Mouse (Mus musculus) c-Kit-positive CD71-positive TER-119-negative erythroid progenitor cells, embryonic 14.5 days (primary cell): ENCODE data around the gene Tiam1.

Source experiments
- DNase-seq: peaks from one replicate; pipeline ENCODE4 v3.0.0-alpha.2; 2013; ENCODE audit warnings: low read depth

The Tiam1 gene

DNA sequence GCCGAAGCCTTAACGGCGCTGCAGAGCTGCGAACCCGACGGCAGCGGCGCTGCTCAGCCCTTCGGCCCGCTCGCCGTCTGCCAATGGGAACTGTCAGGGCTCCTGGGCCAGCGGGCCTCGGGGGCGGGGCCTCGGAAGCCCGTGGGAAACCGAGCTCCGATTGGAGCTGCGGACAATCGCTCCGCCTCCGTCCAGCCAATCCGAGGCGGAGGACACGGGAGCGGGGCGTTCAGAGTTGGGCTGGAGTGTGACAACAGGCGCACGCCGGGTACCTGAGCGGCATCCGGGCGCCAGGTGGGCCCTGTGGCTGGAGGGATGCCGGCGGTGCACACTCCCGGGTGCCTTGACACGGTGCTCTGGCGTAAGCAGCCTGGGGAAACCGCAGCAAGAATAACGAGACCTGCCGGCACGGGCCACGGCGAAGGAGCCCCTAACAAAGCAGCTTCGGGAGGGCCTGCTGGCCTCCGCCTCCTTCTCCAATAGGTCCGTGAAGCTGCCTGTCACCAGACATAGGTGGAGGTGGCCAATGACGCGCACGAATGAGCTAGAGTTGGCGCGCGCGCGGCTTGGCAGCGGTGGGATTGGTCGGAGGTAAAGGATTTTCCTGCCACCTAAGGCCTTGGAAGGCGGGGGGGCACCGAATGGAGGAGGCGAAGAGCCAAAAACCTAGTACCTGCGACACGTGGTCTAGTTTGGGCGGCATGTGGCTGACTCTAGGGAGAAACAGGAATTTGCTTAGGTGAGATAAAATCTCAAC lies at the start of gene Tiam1:
Gene Tiam1 (minus strand): TSS at position 10 of the 757 bp plus-strand sequence.
- peak; percentile 96 for DNase-seq

GRCm38 (mm10) chr16:90191289-90191688 lies 47.7 kb upstream of the Tiam1 start:
- no peak for DNase-seq

- peak; percentile 72 for DNase-seq
Measured at GRCm38 (mm10) chr16:90187453-90187852, 43.9 kb upstream of the Tiam1 start.

- DNase-seq, result peak; percentile 79
Measured at GRCm38 (mm10) chr16:90185928-90186588, 42.5 kb upstream of the Tiam1 start.

DNA sequence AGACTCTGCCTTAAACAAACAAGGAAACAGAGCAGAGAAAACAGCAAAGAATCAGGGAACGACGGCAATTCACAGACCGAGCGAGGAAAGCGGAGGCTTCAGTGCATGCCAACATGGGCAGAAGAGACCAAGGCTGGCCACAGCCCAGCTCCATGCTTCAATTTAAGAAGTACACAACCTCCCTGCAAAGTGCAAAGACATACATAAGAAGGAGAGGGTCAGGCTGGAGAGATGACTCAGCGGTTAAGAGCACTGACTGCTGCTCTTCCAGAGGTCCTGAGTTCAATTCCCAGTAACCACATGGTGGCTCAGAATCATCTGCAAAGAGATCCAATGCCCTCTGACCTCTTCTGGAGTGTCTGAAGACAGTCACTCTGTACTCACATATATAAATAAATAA lies 40.6 kb upstream of the Tiam1 start:
- DNase-seq, result no peak

DNA sequence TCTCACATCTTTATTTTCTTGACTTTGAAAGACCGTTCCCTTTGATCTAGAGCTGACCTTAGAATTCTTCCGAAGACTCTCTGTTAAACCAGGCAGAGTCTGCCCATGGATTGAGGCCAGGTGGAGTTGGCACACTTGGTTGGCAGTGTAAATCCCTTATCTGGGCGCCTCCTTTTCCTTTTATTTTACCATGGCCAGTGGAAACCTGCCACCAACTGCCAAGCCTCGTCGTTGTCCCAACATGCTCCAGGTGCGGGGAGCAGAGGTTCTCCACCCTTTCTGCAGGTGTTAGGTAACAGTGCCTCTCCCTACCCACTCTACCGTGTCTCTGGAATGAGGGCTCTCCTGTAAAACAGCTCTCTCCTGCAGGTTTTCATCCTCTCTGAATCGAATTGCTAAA lies 38.1 kb upstream of the Tiam1 start:
- DNase-seq, result no peak

DNA sequence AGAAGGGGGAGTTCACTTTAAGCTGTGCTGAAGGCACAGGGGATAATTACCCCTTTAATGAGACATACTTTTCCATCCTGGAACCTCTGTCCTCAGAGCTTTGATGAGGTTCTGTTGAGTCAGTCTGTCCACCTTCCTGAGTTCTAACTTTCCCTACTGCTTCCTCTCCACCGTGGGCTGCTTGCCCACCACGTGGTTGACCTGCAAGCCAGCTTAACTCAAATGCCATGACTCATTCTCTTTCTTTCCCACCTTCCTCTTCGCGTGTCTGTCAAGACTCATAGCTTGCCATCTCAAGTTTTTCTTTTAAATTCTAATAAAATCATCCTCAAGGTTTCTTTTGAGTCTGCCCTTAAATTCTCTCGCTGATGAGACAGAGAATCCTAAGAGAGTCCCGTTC lies 37.4 kb upstream of the Tiam1 start:
- no peak for DNase-seq

DNA sequence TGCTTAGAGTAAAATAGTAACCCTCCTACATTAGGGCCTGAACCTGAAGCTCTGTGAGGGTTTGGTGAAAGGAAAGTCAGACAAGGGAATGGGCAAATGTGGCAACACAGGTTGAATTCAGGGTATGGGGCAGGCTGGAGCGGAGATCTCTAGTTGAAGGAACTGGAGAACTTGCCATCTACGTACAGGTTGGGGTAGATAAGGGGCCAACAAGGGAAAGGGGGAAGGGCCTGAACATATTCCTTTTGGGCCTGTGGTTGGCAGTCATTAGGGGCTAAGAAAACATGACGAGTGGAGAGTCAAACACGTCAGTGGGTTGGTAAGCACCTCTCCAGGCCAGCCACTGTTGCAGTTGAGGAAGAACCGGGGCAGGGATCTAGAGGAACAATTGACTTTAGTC lies 36.3 kb upstream of the Tiam1 start:
- no peak for DNase-seq

DNA sequence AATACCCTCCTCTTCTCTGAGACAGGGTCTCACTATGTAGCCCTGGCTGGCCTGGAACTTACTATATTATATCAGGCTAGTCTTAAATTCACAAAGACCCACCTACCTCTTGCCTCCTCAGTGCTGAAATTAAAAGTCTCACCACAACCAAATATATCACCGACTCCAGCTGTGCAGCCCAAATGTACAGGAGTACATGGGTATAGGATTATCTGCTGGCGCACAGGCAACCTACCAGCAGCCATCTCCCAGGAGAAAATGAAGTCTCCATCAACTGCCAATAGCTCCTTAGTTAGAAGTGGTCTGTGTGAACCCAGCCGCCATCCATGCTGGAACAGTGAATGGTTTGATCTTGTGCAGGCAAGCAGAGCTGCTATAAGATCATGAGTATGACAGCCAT lies 34.8 kb upstream of the Tiam1 start:
- DNase-seq, result no peak

GRCm38 (mm10) chr16:90177425-90177824 lies 33.9 kb upstream of the Tiam1 start:
- DNase-seq, result no peak

DNA sequence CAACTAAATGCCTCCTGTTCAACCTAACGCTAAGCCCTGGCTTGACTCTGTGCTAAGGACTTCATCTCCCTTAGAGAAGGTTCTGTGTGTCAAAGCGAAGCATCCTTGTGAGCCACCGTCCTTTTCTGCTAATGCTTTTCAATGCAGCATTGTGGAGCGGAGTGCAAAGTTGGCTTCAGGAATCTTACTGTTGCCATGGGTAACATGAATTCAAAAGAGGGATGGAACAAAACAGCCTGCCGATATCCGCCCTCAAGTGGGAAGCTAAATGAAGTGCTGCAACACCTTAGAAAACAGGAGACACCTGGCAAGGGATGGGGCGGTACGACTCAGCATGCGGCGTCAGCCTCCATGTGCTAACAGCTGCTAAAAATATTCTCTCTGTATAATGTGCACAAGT lies 32.9 kb upstream of the Tiam1 start:
- DNase-seq, result no peak

GRCm38 (mm10) chr16:90171416-90171815 lies 27.8 kb upstream of the Tiam1 start:
- DNase-seq, result no peak

GRCm38 (mm10) chr16:90170676-90171075 lies 27.1 kb upstream of the Tiam1 start:
- no peak for DNase-seq

- DNase-seq, result no peak
Measured at GRCm38 (mm10) chr16:90169863-90170630, 26.5 kb upstream of the Tiam1 start.

DNA sequence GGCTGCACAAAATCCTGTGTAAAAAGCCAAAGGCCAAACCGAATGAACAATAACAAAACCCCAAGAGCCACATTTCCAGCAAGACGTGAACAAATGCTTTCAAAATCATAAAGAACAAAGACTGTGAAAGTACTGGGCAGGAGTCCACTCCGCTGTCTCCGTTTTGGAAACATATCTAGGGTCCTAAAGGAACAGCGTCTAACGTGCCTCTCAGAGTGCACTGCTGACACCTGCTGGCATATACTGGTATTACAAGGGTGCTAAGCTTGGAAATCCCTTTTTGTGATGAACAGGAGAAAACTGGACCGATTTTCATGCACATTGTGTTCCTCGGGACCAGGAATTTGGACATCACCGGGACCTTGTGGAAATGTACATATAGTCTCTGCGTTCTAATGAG lies 24.1 kb upstream of the Tiam1 start:
- DNase-seq, result peak; percentile 78

DNA sequence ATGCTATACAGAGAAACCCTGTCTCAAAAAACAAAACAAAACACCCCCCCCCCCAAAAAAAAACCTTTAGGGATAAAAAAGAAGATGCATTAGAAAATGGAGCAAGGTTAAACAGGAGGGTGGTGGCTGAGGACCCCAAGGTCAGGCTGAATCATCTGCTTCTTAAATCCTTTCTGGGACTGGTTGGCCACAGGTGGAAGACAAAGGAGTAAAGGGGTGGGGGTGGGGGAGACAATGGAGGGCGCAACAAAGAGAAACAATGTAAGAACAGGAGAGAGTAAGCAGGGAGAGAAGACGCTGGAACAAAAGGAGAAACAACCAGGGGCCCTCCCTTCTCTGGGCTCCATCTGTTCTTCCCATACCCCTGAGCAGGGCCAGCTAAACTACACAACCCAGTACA lies 21.9 kb upstream of the Tiam1 start:
- no peak for DNase-seq

DNA sequence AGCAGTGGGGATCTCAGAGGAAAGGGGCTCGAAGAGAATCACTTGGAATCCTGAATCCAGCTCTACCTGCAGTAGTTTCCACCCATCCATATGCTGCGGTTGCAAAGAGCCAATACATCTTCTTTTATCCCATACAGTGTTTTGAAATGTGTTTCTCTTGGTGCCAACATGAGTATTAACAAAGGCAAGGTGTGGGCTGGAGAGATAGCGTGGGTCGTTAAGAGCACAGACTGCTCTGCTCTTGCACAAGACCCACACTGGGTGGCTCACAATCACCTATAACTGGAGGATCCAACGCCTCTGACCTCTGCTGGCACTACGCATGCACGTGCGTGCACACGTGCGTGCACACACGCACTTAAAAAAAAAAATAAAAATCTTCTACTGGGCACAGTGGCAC lies 21.4 kb upstream of the Tiam1 start:
- no peak for DNase-seq

- DNase-seq, result no peak
Measured at GRCm38 (mm10) chr16:90155080-90155479, 11.5 kb upstream of the Tiam1 start.

- DNase-seq, result no peak
Measured at GRCm38 (mm10) chr16:90150820-90151219, 7.3 kb upstream of the Tiam1 start.

GRCm38 (mm10) chr16:90150126-90150525 lies 6.6 kb upstream of the Tiam1 start:
- DNase-seq, result no peak

DNA sequence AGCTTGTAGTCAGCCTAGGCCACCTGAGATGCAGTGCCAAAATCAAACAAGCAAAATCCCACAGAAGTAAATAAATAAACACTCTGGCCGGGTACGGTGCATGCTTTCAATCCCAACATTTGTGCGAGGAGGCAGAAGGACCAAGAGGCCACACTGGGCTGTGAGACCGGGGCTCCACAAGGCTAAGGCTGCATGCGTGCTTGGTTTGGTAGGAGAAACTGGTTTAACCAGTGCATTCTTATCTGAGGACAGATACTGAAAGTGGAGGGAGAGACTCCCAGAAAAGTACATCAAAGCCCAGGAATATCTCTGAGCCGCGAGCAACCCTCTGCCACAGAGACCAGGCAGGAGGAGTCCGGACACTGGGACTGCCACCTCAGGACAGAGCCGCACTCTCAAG lies 5.8 kb upstream of the Tiam1 start:
- DNase-seq, result no peak

- DNase-seq, result no peak
Measured at GRCm38 (mm10) chr16:90145244-90145643, 1.7 kb upstream of the Tiam1 start.

- DNase-seq, result peak; percentile 27
Measured at GRCm38 (mm10) chr16:90144541-90144940, 972 bp upstream of the Tiam1 start.
